9 mouse cellular contexts compared by ENCODE assay signal in genomic region chr4:137994562-137995336, GRCm38 (mm10). TPM values are rescaled to one million over a fixed set of nuclear protein-coding genes. Genes with fewer than 3 reads are reported as not detected.
DNase-seq lines count a peak whose midpoint lies in the region; ATAC-seq and TF ChIP-seq lines count a peak whose summit lies in the region.
"Had no signal": no experiment of that assay in that cellular context is flagged by ENCODE, and none has a peak within 500 bp of the region (broad histone marks: within the 10 kb centered on the region; RNA-seq: fewer than 3 reads in every experiment).

No protein-coding gene starts in this region.

- no peak for TF ChIP-seq CTCF in bone marrow macrophage, adult 2 months (IDR thresholded peaks at IDR 0.05; ENCODE audit: low read depth, low read length)

- ATAC-seq in hindbrain, embryonic 12.5 days (ENCODE audit: low FRiP score) = no peak
- ATAC-seq: Patski had no signal

- H3K4me2 ChIP-seq in hindbrain, embryonic 12.5 days (replicated peaks) = peak overlapping the region; percentile 84

- no peaks in the 10 kb centered on the region for H3K9me3 ChIP-seq in heart, embryonic 10.5 days
- no peaks in the 10 kb centered on the region for H3K9me3 ChIP-seq in hindbrain, embryonic 12.5 days (replicated peaks)
- H3K9me3 ChIP-seq in megakaryocyte, embryonic 14.5 days = peaks cover 6% of the 10 kb centered on the region

- H3K27ac ChIP-seq in heart, embryonic 10.5 days = peak overlapping the region; percentile 98
- H3K27ac ChIP-seq in bone marrow macrophage, adult 2 months (ENCODE audit: insufficient read depth, low read depth, low read length) = peak overlapping the region; percentile 86
- peak overlapping the region; percentile 95; the same call in 1 of the 2 replicates for H3K27ac ChIP-seq in hindbrain, embryonic 12.5 days

- TF ChIP-seq POLR2A in bone marrow macrophage, adult 2 months (IDR thresholded peaks at IDR 0.05; ENCODE audit: borderline replicate concordance, low read depth, low read length) = no peak

- peak overlapping the region; percentile 98 for H3K4me3 ChIP-seq in heart, embryonic 10.5 days
- H3K4me3 ChIP-seq in bone marrow macrophage, adult 2 months (ENCODE audit: insufficient read depth, low read length) = peak overlapping the region; percentile 98
- H3K4me3 ChIP-seq in hindbrain, embryonic 12.5 days = peak overlapping the region; percentile 100
- peak overlapping the region; percentile 96 for H3K4me3 ChIP-seq in megakaryocyte, embryonic 14.5 days (replicated peaks)

- 43% methylated on average over 12 of the region's 12 CpGs for WGBS in heart, embryonic 10.5 days
- WGBS in hindbrain, embryonic 12.5 days = 46% methylated on average over 12 of the region's 12 CpGs

- no peak for DNase-seq in heart, embryonic 10.5 days (ENCODE audit: low spot score)
- no peak for DNase-seq in heart, postnatal 25 days (ENCODE audit: low spot score)
- DNase-seq in gastrocnemius, postnatal 25 days = no peak
- DNase-seq in left cerebral cortex, postnatal 4 days = no peak
- DNase-seq in adrenal gland, postnatal 36 days = no peak

- H3K4me1 ChIP-seq in heart, embryonic 10.5 days = peaks cover 43% of the 10 kb centered on the region
- peaks cover 18% of the 10 kb centered on the region for H3K4me1 ChIP-seq in bone marrow macrophage, adult 2 months (ENCODE audit: control insufficient read depth, insufficient read depth, low read length)
- H3K4me1 ChIP-seq in hindbrain, embryonic 12.5 days = peaks cover 35% of the 10 kb centered on the region
- H3K4me1 ChIP-seq in megakaryocyte, embryonic 14.5 days = peaks cover 38% of the 10 kb centered on the region

- intact Hi-C loops in heart, postnatal 25 days (cut with DNase I) = no loop called here
- intact Hi-C loops in left cerebral cortex, postnatal 4 days (cut with DNase I) = no loop called here

- peak overlapping the region; percentile 100 for H3K9ac ChIP-seq in hindbrain, embryonic 12.5 days

- peaks cover 13% of the 10 kb centered on the region; the same call in 1 of the 2 replicates for H3K27me3 ChIP-seq in heart, embryonic 10.5 days (ENCODE audit: insufficient read depth, poor library complexity, severe bottlenecking)
- H3K27me3 ChIP-seq in hindbrain, embryonic 12.5 days = no peaks in the 10 kb centered on the region
- H3K27me3 ChIP-seq in megakaryocyte, embryonic 14.5 days (replicated peaks) = peaks cover 22% of the 10 kb centered on the region
- H3K27me3 ChIP-seq: Patski had no signal

- H3K36me3 ChIP-seq in heart, embryonic 10.5 days = peaks cover 34% of the 10 kb centered on the region
- H3K36me3 ChIP-seq in hindbrain, embryonic 12.5 days = peaks cover 31% of the 10 kb centered on the region
- peaks cover 44% of the 10 kb centered on the region for H3K36me3 ChIP-seq in megakaryocyte, embryonic 14.5 days (replicated peaks; ENCODE audit: low read length)

RNA-seq across cellular contexts. Expression of gene Eif4g3, which starts 1.9 kb away (rescaled TPM):
- 29.0 and 35.3 TPM in 2 replicates for polyA plus RNA-seq in heart, embryonic 10.5 days (2016; fragmentation: Nextera tagmentation; extraction: Ambion mirVana)
- total RNA-seq in heart, postnatal 25 days (2021) = 10 to 100 TPM; 44.1 to 48.1 TPM
- polyA plus RNA-seq in bone marrow macrophage, adult 2 months (2012; ENCODE audit: insufficient read depth, insufficient read length, missing spikeins) = 74.3 and 74.9 TPM in 2 replicates
- 61.6 and 61.7 TPM in 2 replicates for polyA plus RNA-seq in hindbrain, embryonic 12.5 days (2016; fragmentation: Nextera tagmentation; extraction: Ambion mirVana)
- polyA plus RNA-seq in megakaryocyte, embryonic 14.5 days (2012; ENCODE audit: insufficient read depth, low replicate concordance) = 34.5 and 54.4 TPM in 2 replicates
- 10 to 100 TPM; 93.1 to 94.8 TPM for total RNA-seq in gastrocnemius, postnatal 25 days (2021)
- total RNA-seq in left cerebral cortex, postnatal 4 days (2021) = 100 to 1,000 TPM; 192 TPM
- total RNA-seq in adrenal gland, postnatal 36 days (2021) = 100 to 1,000 TPM in 1 of 2 experiments, 10 to 100 TPM in 1; 81.8 to 111 TPM
